Mouse (Mus musculus): ENCODE results near the gene Mdh2. TPM values are rescaled to one million over a fixed set of nuclear protein-coding genes. Genes with fewer than 3 reads are reported as not detected.

Mdh2 gene
- polyA plus RNA-seq, 1 experiment from 2014 or later, result 496 TPM

Small RNA genes within 50 kb of the gene (microRNA-seq; reads per million reads assigned to microRNA genes)
- gene Gm23268 (not detected), gene Mir7034 (0.58 reads per million)

Other genes with a start within 250 kb of the Mdh2 start
- 23.3 and 23.8 TPM in 2 replicates for gene Hip1, start 233.4 kb upstream of the Mdh2 start, polyA plus RNA-seq (2015; fragmentation: Nextera tagmentation; extraction: Ambion mirVana)
- not detected in 2 replicates for gene Ccl26, start 214.9 kb upstream of the Mdh2 start, polyA plus RNA-seq (2015; fragmentation: Nextera tagmentation; extraction: Ambion mirVana)
- 6.7 and 9.5 TPM in 2 replicates for gene Ccl24, start 205.4 kb upstream of the Mdh2 start, polyA plus RNA-seq (2015; fragmentation: Nextera tagmentation; extraction: Ambion mirVana)
- 38.5 and 39.7 TPM in 2 replicates for gene Rhbdd2, start 145.9 kb upstream of the Mdh2 start, polyA plus RNA-seq (2015; fragmentation: Nextera tagmentation; extraction: Ambion mirVana)
- 99.8 and 101 TPM in 2 replicates for gene Por, start 108.4 kb upstream of the Mdh2 start, polyA plus RNA-seq (2015; fragmentation: Nextera tagmentation; extraction: Ambion mirVana)
- 43.9 and 45.5 TPM in 2 replicates for gene Tmem120a, start 34.0 kb upstream of the Mdh2 start, polyA plus RNA-seq (2015; fragmentation: Nextera tagmentation; extraction: Ambion mirVana)
- gene Styxl1, start 95 bp upstream of the Mdh2 start, polyA plus RNA-seq (2015; fragmentation: Nextera tagmentation; extraction: Ambion mirVana), result 0.30 and 0.36 TPM in 2 replicates
- 2.9 and 4.2 TPM in 2 replicates for gene Srrm3, start 28.4 kb downstream of the Mdh2 start, polyA plus RNA-seq (2015; fragmentation: Nextera tagmentation; extraction: Ambion mirVana)
- gene Hspb1, start 109.4 kb downstream of the Mdh2 start, polyA plus RNA-seq (2015; fragmentation: Nextera tagmentation; extraction: Ambion mirVana), result 291 and 451 TPM in 2 replicates
- gene Ywhag, start 156.1 kb downstream of the Mdh2 start, polyA plus RNA-seq (2015; fragmentation: Nextera tagmentation; extraction: Ambion mirVana), result 167 and 173 TPM in 2 replicates
- 3.4 TPM in 2 replicates for gene Ssc4d, start 196.1 kb downstream of the Mdh2 start, polyA plus RNA-seq (2015; fragmentation: Nextera tagmentation; extraction: Ambion mirVana)
- 1.7 TPM in 2 replicates for gene Zp3, start 201.6 kb downstream of the Mdh2 start, polyA plus RNA-seq (2015; fragmentation: Nextera tagmentation; extraction: Ambion mirVana)
- gene Dtx2, start 216.3 kb downstream of the Mdh2 start, polyA plus RNA-seq (2015; fragmentation: Nextera tagmentation; extraction: Ambion mirVana), result 22.9 and 25.4 TPM in 2 replicates

Measured in stomach, embryonic 15.5 days (tissue).